Mouse (Mus musculus) lung, postnatal 14 days (tissue): ENCODE measurements around the gene Olfr373.
"Not testable (repeated sequence)": the region's sequence is repeated elsewhere in the genome, so short reads cannot be mapped to it uniquely, and the experiment has no call there.

Source experiments
- DNase-seq: peaks from one replicate; pipeline ENCODE4 v3.0.0; 2021

Gene Olfr373

DNA sequence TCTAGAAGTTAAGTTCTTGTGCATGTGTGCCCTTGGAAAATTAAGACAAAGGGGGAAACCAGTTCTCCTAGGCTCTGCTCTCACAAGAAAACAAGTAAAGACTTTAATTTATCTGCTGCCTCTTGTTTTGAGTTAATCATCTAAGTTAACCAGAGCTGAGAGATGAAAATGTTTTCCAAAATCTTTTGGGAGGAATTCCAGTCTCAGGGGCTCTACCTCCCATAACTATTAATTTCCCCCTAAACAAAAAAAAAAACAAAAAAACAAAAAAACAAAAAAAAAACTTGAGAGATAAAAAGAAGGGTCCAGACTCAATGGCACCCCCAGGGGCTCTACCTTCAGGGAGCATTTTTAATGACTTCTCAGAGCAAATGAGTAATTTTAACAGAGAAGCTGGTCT is at the start of gene Olfr373:
Gene Olfr373, plus strand, starts transcription at position 301 of the 400 bp plus-strand sequence.
- DNase-seq, result not testable (repeated sequence)

DNA sequence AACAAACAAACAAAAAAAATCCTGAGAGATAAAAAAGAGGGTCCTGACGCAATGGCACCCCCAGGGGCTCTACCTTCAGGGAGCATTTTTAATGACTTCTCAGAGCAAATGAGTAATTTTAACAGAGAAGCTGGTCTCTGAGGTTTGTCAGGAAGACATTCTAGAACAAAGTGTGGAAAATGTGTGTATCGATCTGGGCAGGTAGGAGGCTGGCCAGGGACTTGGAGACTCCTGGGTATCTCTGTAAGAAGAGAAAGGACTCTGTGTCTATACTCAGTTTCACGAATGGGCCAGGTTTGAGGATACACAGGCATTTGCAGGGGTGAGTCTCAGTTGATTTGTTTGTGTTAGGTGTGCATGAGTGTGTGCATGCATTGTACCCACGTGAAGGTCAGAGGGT is 42.1 kb upstream of the Olfr373 start, which contains the start of gene Olfr372:
Gene Olfr372, plus strand, starts transcription at position 301 of the 400 bp plus-strand sequence.
- DNase-seq, result not testable (repeated sequence)

DNA sequence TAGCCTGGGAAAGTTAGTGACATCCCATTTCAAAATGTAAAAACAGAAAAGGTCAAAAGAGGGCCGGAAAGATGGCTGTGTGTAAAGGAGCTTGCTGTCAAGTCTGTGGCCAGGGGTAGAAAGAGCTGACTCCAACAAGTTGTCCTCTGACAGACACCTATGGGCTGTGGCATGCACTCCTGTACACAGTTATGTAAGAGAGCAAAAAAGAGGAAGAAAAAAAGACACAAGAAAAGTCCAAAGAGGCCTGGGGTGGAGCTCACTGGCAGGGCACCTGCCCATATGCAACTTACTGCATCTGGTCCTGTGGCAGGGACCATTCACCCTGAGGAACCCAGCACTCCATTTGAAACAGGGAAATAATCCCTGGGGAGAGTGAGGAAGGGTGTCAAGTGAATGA is 40.5 kb upstream of the Olfr373 start:
- DNase-seq, result no peak

DNA sequence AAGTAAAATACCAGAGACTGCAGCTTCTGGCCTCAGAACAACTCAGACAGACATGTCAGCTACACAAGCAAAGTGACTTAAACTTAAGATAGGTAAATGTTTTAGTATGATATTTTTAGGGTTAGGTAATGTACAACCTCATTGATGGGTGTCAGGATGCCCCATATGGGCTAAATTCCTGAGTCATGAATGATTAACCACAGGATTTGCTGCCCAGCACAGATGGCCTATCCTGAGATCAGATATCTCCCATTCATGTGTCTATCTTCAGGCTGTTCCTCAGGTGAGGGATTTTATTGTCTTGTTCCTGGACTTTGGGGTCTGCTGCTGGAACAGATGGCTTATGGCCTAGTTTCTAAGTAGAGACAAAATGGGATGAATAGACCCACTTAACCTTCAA is 28.3 kb upstream of the Olfr373 start:
- DNase-seq, result not testable (repeated sequence)

DNA sequence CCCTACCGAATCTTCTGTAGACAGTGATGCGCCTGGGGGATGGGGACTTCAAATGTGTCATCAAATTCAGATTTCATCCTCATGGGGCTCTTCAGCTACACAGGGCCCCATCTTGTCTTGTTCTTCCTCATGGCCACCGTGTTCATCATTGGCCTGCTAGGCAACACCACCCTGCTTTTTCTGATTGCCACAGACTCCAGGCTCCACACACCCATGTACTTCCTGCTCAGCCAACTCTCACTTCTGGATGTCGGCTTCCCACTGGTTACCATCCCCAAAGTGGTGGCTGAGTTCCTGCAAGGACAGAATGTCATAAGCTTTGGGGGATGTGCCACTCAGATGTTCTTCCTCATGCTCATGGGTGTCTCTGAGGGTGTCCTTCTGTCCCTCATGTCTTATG is 25.3 kb upstream of the Olfr373 start:
- not testable (repeated sequence) for DNase-seq

DNA sequence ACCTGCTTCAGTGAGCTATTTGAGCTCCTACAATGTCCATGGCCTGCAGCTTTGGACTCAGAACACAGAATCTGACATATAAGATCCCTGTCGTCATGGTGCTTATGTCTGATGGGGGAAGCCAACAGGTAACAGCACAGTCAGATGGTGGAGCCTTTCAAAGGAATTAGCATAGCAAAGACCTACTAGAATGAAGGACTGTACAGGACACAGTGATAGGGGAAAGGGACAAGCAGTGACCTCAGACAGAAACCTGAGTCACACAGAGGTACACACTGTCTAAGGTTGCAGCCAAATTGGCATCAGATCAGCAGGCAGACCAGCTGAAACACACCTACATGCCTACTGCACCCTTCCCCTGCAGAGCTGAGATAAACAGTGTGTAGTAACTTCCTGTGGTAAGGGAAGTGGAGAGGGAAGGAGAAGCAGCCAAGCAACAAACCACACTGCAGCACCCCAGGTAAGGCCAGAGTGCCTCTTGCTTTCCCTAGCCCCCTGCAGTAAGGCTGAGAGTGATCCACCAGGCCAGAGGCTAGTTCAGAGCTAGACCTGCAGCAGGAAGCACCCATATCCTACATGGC is 16.1 kb upstream of the Olfr373 start:
- DNase-seq, result not testable (repeated sequence)

DNA sequence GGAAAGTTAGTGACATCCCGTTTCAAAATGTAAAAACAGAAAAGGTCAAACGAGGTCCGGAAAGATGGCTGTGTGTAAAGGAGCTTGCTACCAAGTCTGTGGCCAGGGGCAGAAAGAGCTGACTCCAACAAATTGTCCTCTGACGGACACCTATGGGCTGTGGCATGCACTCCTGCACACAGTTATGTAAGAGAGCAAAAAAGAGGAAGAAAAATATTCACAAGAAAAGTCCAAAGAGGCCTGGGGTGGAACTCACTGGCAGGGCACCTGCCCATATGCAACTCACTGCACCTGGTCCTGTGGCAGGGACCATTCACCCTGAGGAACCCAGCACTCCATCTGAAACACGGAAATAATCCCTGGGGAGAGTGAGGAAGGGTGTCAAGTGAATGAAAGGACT is 1.8 kb downstream of the Olfr373 start:
- DNase-seq, result no peak

DNA sequence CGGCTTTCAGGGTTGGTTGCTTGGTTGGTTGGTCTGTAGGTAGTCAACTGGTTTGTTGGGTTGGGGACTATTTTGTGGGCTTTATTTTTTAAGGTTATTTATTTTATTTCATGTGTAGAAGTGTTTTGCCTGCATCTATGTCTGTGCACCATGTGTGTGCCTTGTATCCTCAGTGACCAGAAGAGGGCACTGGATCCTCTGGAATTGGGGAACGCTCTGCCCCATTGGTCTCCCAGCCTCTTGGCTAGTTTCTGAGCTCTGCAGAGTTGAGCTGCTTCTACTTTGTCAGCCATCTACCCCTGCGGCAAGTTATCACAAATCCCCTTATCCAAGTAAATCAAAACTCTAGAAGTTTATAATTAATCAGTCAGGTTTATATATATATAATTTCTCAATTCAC is 4.6 kb downstream of the Olfr373 start:
- DNase-seq, result not testable (repeated sequence)

DNA sequence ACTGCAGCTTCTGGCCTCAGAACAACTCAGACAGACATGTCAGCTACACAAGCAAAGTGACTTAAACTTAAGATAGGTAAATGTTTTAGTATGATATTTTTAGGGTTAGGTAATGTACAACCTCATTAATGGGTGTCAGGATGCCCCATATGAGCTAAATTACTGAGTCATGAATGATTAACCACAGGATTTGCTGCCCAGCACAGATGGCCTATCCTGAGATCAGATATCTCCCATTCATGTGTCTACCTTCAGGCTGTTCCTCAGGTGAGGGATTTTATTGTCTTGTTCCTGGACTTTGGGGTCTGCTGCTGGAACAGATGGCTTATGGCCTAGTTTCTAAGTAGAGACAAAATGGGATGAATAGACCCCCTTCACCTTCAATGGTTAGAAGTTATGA is 13.7 kb downstream of the Olfr373 start:
- DNase-seq, result not testable (repeated sequence)

DNA sequence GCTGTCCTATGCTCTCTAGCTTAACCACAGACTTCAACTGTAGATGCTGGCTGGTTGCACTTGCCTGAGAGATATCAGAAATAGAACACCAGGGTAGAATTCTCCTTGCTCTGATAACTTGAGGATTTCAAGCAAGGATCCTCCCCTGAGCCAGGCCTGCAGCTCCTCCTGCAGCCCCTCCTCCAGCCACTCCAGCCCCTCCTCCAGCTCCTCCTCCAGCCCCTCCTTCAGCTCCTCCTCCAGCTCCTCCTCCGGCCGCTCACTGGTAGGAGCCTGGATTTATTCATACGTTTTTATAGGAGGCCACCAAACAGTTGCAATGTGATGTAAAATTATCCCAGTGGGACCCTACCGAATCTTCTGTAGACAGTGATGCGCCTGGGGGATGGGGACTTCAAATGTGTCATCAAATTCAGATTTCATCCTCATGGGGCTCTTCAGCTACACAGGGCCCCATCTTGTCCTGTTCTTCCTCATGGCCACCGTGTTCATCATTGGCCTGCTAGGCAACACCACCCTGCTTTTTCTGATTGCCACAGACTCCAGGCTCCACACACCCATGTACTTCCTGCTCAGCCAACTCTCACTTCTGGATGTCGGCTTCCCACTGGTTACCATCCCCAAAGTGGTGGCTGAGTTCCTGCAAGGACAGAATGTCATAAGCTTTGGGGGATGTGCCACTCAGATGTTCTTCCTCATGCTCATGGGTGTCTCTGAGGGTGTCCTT is 16.6 kb downstream of the Olfr373 start:
- peak; percentile 56 for DNase-seq

DNA sequence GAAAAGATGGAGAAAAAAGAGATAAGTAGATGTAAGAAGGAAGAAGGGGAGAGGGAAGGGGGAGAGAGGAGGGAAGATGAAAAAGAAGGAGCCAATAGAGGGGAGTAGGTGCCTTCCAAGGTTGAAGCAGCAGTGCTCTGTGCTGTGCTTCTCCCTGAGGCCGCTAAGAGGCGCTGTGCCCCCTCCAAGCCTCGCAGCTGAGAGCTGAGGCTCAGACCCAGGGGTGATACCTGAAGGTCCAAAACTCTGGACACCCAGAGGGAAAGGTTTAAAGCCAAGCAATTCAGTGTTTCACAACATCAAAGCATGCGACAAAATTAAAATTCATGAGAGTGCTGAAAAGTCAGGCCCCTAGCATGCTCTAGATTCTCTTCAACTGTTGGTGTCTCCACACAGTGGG is 22.2 kb downstream of the Olfr373 start:
- DNase-seq, result no peak

DNA sequence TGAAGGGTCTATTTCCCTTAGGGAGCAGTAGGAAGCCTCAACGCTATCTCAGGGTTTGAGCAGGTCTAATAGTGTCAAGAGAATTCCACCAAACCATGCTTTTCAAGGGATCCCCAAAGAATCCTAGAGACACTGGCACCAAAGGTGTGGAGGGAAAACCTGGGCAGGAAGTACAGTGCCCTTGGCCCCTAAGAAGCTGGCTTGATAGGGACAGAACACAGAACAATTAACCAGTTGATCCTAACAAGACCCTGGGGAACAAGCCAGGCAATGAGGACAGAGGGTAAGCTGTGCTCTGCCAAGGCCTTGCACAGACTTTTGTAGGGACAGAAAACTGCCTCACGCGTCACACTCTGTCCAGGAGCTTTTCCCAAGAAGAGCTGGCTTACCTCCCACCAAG is 23.8 kb downstream of the Olfr373 start, which contains the start of gene Olfr374:
Gene Olfr374, plus strand, starts transcription at position 301 of the 400 bp plus-strand sequence.
- no peak for DNase-seq

DNA sequence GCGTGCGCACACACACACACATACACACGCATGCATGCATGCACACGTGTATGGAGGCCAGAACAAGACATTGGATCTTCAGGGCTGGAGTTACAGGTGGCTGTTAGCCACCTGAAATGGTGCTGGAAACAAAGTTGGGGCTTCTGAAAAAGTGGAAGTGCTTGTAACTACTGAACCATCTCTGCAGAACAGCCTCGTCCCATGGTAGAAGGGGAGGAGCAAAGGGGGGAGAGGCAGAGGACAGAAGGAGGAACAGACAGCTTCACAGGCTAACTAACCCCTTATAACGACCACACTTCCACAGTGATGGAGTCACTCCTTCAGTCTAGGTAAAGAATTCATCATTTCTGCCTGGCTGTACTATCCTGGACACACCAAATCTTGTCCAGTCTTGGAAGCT is 27.9 kb downstream of the Olfr373 start:
- DNase-seq, result no peak

DNA sequence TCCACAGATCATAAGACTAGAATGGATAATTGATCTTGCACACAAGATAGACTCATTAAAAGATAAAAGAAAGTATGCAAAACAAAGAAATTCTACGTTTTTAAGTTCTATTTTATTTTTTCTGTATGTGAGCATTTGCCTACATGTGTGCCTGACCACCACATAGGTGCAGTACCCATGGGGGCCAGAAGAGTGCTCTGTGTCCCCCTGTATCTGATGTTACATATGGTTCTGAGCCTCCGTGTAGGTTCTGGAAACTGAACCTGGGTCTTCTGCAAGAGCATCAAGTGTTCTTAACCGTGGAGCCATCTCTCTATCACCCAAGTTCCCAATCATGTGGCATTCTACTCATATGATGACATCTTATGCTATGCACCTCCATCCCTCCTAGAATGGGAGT is 29.5 kb downstream of the Olfr373 start:
- no peak for DNase-seq

DNA sequence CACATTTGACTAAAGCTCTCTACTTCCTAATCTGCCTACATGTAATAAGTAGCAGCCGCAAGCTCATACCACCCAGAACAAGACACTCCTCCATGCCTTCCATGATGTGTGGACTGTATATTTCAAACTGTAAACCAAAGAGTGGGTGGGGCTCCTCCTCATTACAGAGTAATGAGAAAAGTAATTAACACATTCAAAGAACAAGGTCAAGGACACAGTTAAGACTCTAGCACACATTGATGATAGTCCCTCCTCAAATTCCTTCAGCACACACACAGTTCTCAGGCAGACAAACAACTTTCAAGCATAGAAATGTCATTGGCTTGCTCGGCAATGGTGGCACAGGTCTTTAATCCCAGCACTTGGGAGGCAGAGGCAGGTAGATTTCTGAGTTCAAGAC is 32.2 kb downstream of the Olfr373 start:
- no peak for DNase-seq

DNA sequence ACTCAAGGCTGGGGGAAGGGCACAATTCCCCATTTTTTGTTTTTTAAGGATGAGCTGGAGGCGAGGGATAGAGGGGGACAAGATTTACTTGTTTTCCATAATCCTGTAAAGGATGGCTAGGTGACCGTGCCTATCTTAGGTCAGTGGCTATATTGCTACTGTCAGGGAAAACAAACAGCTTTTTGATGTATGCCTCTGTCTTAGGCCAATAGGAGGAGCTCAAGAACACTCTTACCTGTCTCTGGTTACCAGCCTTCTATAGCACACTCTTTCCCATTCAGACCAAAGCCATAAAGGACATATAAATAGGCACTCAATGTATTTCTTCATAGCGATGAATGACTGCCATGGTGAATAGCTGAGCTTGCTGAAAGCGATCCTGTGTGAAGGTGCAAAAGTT is 35.6 kb downstream of the Olfr373 start:
- no peak for DNase-seq

DNA sequence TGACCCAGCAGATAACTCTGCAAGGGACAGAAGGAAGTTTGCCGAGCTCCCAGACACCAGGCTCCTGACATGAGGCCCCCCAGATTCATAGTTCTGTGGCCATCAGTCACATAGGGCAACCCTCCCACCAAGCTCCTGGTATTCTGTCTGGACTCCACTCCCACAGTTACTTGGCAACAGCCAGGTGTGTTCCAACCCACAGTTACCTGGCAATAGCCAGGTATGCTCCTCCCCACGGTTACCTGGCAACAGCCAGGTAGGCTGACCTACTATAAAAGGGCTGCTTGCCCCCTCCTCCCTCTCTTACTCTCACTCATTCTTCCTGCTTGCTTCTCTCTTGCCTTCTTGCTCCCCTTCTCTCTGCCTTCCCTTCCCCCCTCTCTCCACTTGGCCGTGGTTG is 38.5 kb downstream of the Olfr373 start:
- not testable (repeated sequence) for DNase-seq

DNA sequence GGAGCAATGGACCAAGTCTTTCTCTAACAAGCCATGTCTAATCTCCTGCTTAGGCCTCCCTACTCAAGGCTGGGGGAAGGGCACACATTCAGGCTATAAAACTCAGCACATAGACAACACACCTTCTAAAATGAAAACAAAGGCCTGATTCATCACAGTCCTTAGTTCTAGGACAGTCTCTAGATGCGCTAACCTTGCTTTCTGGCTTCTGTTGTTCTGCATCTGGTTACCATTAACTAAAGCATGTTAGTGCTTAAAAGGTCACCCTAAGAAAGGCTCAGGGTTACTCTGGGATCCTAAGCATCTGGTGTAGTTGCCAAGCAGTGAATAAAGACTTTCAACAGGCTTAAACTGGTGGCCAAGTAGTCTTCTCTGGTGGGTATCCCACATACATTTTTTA is 39.0 kb downstream of the Olfr373 start:
- no peak for DNase-seq

DNA sequence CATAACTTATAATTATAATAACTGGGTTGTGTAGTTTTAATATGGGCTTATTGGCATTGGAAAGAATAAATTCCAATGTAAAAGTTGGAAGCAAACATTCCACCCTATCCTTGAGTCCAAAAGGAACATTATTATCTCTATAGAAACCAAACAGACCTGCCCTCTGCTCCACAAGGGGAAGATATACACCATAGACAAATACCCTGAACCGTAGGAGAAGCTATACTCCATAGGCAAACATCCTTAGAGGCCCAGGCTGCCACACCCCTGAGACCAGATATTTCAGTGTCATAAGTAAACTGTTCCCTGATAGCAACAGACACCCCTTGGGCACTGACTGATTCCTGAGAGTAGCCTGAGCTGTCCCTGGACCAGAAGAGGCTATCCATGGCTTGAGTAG is 44.9 kb downstream of the Olfr373 start:
- no peak for DNase-seq

DNA sequence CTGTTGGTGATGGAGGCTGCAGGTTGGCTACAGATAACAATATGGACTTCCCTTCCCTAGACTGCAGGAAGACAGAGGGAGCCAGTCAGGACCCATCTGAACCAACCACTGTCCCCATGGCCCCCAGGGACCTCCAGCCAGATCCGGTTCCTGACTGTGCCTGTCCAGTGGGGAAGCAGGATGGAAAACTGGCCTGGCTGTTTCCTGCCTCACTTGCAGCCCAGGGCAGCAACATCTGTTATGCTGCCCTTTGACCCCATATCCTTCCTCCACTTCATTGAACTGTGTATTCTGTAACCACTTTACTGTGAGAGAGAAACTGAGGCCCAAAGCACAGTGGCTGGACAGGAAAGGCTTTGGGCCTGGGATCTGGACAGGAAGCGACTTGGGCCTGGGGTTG is 48.3 kb downstream of the Olfr373 start:
- DNase-seq, result no peak

DNA sequence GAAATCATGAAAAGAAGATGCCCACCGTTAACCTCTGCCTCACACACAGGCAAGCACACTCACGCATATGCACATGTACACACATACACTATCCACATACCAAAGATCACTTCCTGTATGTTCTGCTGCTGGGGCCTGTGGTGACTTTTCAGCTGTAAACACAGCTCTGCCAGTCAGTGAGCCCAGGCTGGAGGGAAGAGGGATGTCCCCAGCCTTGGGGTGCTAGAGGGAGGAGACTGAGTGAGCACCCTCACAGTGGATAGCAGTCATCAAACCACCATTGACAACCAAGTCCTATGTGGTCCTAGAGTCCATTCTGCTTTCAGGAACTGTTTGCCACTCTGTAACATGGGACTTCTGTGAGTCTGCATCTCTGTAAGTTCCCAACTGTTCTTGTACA is 48.9 kb downstream of the Olfr373 start:
- no peak for DNase-seq

DNA sequence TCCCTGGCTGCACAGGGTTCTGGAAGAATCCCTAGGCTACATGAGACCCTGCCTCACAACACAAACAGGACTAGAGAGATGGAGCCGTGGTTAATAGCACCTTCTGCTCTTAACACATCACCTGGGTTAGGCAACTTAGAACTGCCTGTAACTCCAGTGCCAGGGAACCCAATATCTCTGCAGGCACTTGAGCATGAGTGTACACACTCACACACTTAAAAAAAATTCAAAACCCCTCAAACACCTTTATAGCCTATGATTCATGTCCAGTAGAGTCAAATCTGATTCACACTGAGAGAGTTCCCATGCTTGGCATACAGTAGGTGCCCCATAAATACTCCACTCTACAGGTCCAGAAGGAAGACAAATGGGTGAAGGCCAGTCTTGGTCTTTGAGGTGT is 49.4 kb downstream of the Olfr373 start:
- no peak for DNase-seq

DNA sequence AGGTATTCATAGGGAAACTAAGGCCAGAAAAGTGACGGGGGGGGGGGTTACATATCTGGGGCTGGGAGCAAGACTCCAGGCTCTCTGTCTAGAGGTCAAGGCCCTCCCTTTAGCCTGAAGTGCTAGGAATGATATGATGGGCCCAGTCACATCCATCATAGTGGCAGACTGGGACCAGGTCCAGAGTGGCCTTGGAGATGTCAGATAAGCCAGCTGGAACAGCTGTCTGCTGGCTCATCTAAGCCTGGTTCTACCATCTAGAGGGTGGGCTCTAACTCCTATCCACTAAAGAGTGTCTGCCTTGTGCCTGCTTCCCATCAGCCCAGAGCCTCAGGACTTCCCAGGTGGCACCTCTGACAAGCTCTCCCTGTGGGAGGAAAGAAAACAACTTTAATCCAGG is 49.9 kb downstream of the Olfr373 start:
- DNase-seq, result no peak

DNA sequence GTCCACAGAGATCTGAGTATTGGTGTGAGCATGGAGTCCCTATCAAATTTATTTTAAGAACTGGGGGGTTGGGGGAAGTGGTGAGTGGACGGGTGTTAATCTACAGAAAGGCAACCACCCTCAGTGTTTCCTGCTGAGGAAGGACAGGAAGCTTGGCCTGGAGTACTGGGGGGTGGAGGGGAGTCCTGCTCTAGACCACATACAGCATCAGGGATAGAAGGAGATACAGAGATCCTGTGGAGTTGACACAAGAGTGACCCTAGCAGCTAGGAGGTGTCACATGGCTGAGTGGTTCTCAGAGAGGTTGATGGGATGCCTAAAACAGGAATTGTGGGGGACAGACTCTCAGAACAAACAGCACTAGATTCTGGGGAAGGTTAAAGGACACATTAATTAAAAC is 50.5 kb downstream of the Olfr373 start:
- no peak for DNase-seq
